Mouse (Mus musculus): ENCODE measurements around the gene Dgkd. TPM values are rescaled to one million over a fixed set of nuclear protein-coding genes. Genes with fewer than 3 reads are reported as not detected.

Dgkd gene
- polyA plus RNA-seq, 1 experiment from 2014 or later: 41.8 TPM

DNA sequence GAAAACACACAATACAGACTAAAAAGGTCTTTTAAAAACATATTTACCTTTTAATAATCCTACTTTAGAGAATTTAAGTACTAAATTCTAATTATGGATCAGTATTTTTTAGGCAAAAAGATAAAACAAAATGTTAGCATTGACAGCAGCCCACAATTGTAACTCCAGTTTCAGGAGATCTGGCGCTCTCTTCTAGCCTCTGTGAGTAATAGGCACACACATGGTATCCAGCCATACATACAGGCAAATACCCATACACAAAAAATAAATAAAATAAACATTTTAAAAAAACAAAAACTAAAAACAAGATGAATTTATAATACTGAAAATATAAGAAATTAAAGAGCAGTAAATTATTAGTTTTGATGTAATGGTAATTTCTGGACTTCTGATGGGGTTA, 105.8 kb downstream of the Dgkd start:
- 100% methylated on average over 1 of the region's 1 CpGs for WGBS
- Histone ChIP-seq H3K27ac (replicated peaks) (no peak overlapping the region), H3K4me1 (replicated peaks) (no peaks in the 10 kb centered on the region), H3K36me3 (peaks cover 79% of the 10 kb centered on the region), H3K4me2 (no peak overlapping the region), H3K9ac (no peak overlapping the region), H3K9me3 (no peaks in the 10 kb centered on the region), H3K27me3 (no peaks in the 10 kb centered on the region), H3K4me3 (no peak overlapping the region)
- no peak for ATAC-seq (ENCODE audit: low read depth)

GRCm38 (mm10) chr1:87959532-87959931, 106.4 kb downstream of the Dgkd start:
- Histone ChIP-seq H3K27ac (replicated peaks) (no peak overlapping the region), H3K4me1 (replicated peaks) (no peaks in the 10 kb centered on the region), H3K36me3 (peaks cover 79% of the 10 kb centered on the region), H3K4me3 (no peak overlapping the region), H3K4me2 (no peak overlapping the region), H3K27me3 (no peaks in the 10 kb centered on the region), H3K9ac (no peak overlapping the region), H3K9me3 (no peaks in the 10 kb centered on the region)
- WGBS: 75% methylated on average over 4 of the region's 4 CpGs
- ATAC-seq (ENCODE audit: low read depth): no peak

DNA sequence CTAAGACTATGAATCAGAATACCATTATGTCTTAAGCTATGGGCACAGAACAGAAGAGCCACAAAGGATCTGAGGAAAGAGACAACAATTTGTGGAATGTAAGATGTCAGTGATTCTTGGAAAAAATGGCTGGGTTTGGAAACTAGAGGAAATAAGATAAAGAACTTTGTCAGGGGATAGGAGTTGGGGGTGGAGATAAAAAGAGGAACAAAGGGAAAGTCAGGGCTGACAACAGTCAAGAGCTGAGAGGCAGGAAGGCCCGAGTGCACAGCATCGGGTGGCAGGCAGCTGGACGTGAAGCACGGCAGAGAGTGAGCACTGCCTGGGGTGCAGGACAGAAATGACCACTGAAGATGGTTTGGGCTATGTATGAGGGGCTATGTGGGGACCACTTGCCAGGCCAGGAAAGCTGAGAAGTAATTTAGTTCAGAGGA, 106.9 kb downstream of the Dgkd start:
- no peaks in the 10 kb centered on the region for H3K4me1 ChIP-seq (replicated peaks)
- H3K27ac ChIP-seq (replicated peaks): no peak overlapping the region
- 41% methylated on average over 4 of the region's 4 CpGs for whole genome bisulfite sequencing
- peaks cover 77% of the 10 kb centered on the region for H3K36me3 ChIP-seq
- no peaks in the 10 kb centered on the region for H3K9me3 ChIP-seq
- no peak overlapping the region for H3K4me2 ChIP-seq
- ATAC-seq (ENCODE audit: low read depth): no peak
- no peaks in the 10 kb centered on the region for H3K27me3 ChIP-seq
- no peak overlapping the region for H3K4me3 ChIP-seq
- H3K9ac ChIP-seq: no peak overlapping the region

DNA sequence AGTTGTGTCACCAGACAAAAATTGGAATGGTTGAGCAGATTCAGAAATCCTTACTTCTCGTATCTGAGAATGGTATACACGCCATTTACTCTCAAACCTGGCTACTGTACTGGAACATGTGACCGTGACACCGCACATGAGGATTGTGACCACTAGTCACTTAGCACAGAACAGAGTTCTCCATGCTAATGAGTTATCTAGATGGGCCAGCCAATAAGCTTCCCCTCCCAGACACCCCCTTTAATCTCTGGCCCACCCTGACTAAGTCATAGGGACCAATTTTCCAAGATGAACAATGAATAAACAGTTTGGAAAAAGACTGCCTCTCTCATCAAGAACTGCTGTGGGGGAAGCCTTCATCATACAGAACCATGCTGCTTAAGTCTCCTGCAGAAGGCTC, 107.7 kb downstream of the Dgkd start:
- ATAC-seq (ENCODE audit: low read depth): no peak
- no peaks in the 10 kb centered on the region for H3K4me1 ChIP-seq (replicated peaks)
- no peak overlapping the region for H3K4me2 ChIP-seq
- WGBS: 93% methylated on average over 4 of the region's 4 CpGs
- H3K9me3 ChIP-seq: no peaks in the 10 kb centered on the region
- H3K9ac ChIP-seq: no peak overlapping the region
- no peaks in the 10 kb centered on the region for H3K27me3 ChIP-seq
- H3K4me3 ChIP-seq: no peak overlapping the region
- H3K27ac ChIP-seq (replicated peaks): no peak overlapping the region
- peaks cover 71% of the 10 kb centered on the region for H3K36me3 ChIP-seq

DNA sequence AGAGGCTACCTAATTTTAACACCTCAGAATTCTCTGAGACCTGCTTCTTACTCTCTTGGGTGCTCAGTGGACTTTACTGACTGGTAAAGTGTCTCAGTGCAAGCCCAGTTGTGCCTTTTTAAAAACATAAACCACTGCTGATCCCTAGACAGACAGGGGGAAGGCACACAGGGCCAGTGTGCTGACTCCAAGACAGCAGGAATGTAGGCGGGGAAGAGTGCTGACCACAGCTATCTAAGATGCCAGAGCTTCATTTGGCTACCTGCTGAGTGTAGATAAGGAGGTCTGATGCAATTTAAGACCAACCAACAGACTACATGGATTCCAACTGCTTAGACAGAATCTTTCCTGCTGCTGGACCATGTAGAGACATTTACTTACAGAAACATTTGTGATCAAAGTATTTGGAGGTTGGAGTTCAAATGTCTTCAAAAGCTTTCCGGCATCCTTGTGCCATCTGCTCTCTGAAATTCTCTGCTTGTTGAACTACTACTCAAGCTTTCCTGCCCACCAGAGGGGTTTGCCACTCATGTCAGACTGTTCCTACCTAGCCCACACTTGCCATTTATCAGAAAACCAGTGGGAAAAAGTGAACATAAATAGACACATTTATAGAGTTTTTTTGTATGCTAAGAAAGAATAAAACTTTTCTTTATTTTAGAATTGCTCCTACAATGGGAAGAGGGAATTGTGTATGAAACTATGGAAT, 108.5 kb downstream of the Dgkd start:
- Histone ChIP-seq H3K4me2 (no peak overlapping the region), H3K36me3 (peaks cover 69% of the 10 kb centered on the region), H3K4me3 (no peak overlapping the region), H3K4me1 (replicated peaks) (no peaks in the 10 kb centered on the region), H3K9me3 (no peaks in the 10 kb centered on the region), H3K9ac (no peak overlapping the region), H3K27me3 (no peaks in the 10 kb centered on the region), H3K27ac (replicated peaks) (no peak overlapping the region)
- no peak for ATAC-seq (ENCODE audit: low read depth)
- 78% methylated on average over 2 of the region's 2 CpGs for WGBS

DNA sequence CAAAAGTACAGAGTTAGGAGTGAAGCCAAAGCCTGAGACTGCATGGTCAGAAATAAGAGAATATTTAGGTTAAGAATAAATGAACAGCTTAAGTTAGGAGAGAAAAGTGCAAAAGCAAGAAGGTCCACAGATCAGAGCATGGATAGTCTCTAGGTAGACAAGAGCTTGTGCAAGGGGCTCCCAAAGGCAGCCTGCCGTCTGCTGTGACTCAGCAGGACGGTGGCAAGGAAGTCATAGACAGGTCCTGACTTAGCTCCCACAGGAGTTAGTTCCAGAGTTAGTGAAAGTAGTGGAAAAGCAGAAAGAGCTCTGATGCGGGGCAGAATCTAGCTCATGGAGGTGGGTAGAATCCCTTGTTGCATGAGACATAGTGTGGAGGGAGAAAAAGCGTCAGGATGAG, 117.3 kb downstream of the Dgkd start:
- Histone ChIP-seq H3K4me2 (no peak overlapping the region), H3K4me1 (replicated peaks) (no peaks in the 10 kb centered on the region), H3K27ac (replicated peaks) (no peak overlapping the region), H3K9ac (no peak overlapping the region), H3K4me3 (no peak overlapping the region), H3K36me3 (peaks cover 72% of the 10 kb centered on the region), H3K27me3 (no peaks in the 10 kb centered on the region), H3K9me3 (no peaks in the 10 kb centered on the region)
- WGBS: 90% methylated on average over 4 of the region's 4 CpGs
- no peak for ATAC-seq (ENCODE audit: low read depth)

DNA sequence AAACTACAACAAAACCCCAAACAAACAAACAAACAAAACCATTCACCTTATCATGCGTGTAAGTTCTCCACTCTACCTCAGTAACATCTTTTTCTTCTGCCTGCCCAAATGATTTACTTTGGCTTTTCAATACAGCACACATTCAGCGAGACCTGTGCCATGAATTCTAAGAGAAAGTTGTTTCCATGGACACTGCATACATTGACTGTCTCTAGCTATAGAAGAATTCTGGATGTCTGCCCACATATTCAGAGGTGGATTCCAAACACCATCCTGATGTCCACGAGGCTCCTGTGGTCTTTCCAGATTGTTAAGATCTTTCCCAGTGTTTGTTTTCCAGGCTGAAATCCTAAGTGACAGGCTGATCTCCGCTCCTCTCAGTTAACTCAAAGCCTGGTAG, 129.2 kb downstream of the Dgkd start:
- no peaks in the 10 kb centered on the region for H3K9me3 ChIP-seq
- 64% methylated on average over 4 of the region's 4 CpGs for WGBS
- no peak overlapping the region for H3K27ac ChIP-seq (replicated peaks)
- ATAC-seq (ENCODE audit: low read depth): no peak
- peaks cover 82% of the 10 kb centered on the region for H3K36me3 ChIP-seq
- no peaks in the 10 kb centered on the region for H3K27me3 ChIP-seq
- H3K4me1 ChIP-seq (replicated peaks): no peaks in the 10 kb centered on the region
- no peak overlapping the region for H3K4me2 ChIP-seq
- H3K4me3 ChIP-seq: no peak overlapping the region
- H3K9ac ChIP-seq: no peak overlapping the region

DNA sequence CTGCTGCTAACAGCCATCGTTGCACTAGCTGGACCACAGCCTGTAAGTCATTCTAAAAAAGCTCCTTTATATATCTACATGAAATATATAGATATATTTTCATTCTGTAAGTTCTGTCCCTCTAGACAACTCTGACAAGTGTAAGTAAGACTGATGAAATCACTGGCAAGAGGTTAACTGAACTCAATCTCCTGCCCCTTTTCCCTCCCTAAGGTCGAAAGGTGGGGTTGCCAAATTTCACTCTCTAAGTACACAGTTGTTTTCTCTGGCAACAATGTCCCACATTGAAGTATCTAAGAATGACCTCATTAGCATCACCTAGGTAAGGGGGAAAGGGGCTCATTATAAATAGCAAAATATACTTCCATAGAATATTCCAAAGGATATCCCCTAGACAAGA, 139.6 kb downstream of the Dgkd start:
- no peak overlapping the region for H3K27ac ChIP-seq (replicated peaks)
- no peaks in the 10 kb centered on the region for H3K4me1 ChIP-seq (replicated peaks)
- 95% methylated on average over 2 of the region's 2 CpGs for WGBS
- H3K36me3 ChIP-seq: peaks cover 91% of the 10 kb centered on the region
- H3K4me2 ChIP-seq: no peak overlapping the region
- H3K4me3 ChIP-seq: no peak overlapping the region
- no peak for ATAC-seq (ENCODE audit: low read depth)
- H3K9ac ChIP-seq: no peak overlapping the region
- no peaks in the 10 kb centered on the region for H3K9me3 ChIP-seq
- H3K27me3 ChIP-seq: no peaks in the 10 kb centered on the region

Other genes starting within 250 kb of the Dgkd start
- 3.6 and 7.0 TPM in 2 replicates for gene Inpp5d, start 233.0 kb upstream of the Dgkd start, polyA plus RNA-seq (2015; fragmentation: Nextera tagmentation; extraction: Ambion mirVana)
- 56.8 and 65.5 TPM in 2 replicates for gene Atg16l1, start 97.4 kb upstream of the Dgkd start, polyA plus RNA-seq (2015; fragmentation: Nextera tagmentation; extraction: Ambion mirVana)
- gene Sag, start 49.6 kb upstream of the Dgkd start, polyA plus RNA-seq (2015; fragmentation: Nextera tagmentation; extraction: Ambion mirVana): 1.5 and 1.8 TPM in 2 replicates
- 20.8 and 24.2 TPM in 2 replicates for gene Usp40, start 155.3 kb downstream of the Dgkd start, polyA plus RNA-seq (2015; fragmentation: Nextera tagmentation; extraction: Ambion mirVana)
- gene Ugt1a10, start 202.1 kb downstream of the Dgkd start, polyA plus RNA-seq (2015; fragmentation: Nextera tagmentation; extraction: Ambion mirVana): not detected in 2 replicates
- not detected in 2 replicates for gene Ugt1a9, start 217.5 kb downstream of the Dgkd start, polyA plus RNA-seq (2015; fragmentation: Nextera tagmentation; extraction: Ambion mirVana)
- not detected in 2 replicates for gene Ugt1a8, start 234.5 kb downstream of the Dgkd start, polyA plus RNA-seq (2015; fragmentation: Nextera tagmentation; extraction: Ambion mirVana)
- 1.0 and 1.6 TPM in 2 replicates for gene Ugt1a7c, start 241.8 kb downstream of the Dgkd start, polyA plus RNA-seq (2015; fragmentation: Nextera tagmentation; extraction: Ambion mirVana)
- not detected in 2 replicates for gene Ugt1a6b, start 250.0 kb downstream of the Dgkd start, polyA plus RNA-seq (2015; fragmentation: Nextera tagmentation; extraction: Ambion mirVana)

Data from neural tube, embryonic 13.5 days (tissue).